Mouse (Mus musculus) inflammation-experienced regulatory T-cells, adult 6 months (primary cell): ENCODE measurements around the gene Galnt10. TPM values are rescaled to one million over a fixed set of nuclear protein-coding genes. Genes with fewer than 3 reads are reported as not detected.

Experiments used
- ATAC-seq: one replicate; pipeline ENCODE4 v1.8.0; 2017
- polyA plus RNA-seq, 3 experiments: library from polyadenylated mRNA; unstranded; fragments of 100-300 nt; shearing (Covaris generic); gene quantifications; one replicate each; pipeline ENCODE4 v1.2.1; 2017

The Galnt10 gene
- polyA plus RNA-seq, 3 experiments from 2014 or later, result 2.8 to 5.2 (median 4.6) TPM

GRCm38 (mm10) chr11:57829871-57830775, 184.9 kb downstream of the Galnt10 start:
- no peak for ATAC-seq

GRCm38 (mm10) chr11:57831281-57831781, 186.1 kb downstream of the Galnt10 start:
- ATAC-seq, result no peak

- ATAC-seq, result no peak
These were observed 186.6 kb downstream of the Galnt10 start for GRCm38 (mm10) chr11:57831861-57832260.

GRCm38 (mm10) chr11:57832552-57833201, 187.4 kb downstream of the Galnt10 start, which contains the start of gene Hand1:
TSS of gene Hand1 (minus strand) at chr11:57832818.
- ATAC-seq, result no peak

- ATAC-seq, result no peak
These were observed 188.2 kb downstream of the Galnt10 start for GRCm38 (mm10) chr11:57833296-57833977.

- no peak for ATAC-seq
These were observed 188.8 kb downstream of the Galnt10 start for GRCm38 (mm10) chr11:57834031-57834430.

GRCm38 (mm10) chr11:57835331-57835730, 190.1 kb downstream of the Galnt10 start:
- ATAC-seq, result no peak

GRCm38 (mm10) chr11:57835931-57836330, 190.7 kb downstream of the Galnt10 start:
- no peak for ATAC-seq

GRCm38 (mm10) chr11:57836401-57836800, 191.2 kb downstream of the Galnt10 start:
- ATAC-seq, result no peak

Other genes starting within 250 kb of the Galnt10 start
- gene Fam114a2, start 126.8 kb upstream of the Galnt10 start, polyA plus RNA-seq, result 100 to 1,000 TPM in 1 of 3 experiments, 10 to 100 TPM in 2; 67.8 to 107 (median 84.6) TPM
- 10 to 100 TPM; 32.1 to 45.2 (median 40.2) TPM for gene Mfap3, start 126.8 kb upstream of the Galnt10 start, polyA plus RNA-seq
- 1 to 10 TPM; 4.9 to 6.9 (median 6.7) TPM for gene Sap30l, start 156.2 kb downstream of the Galnt10 start, polyA plus RNA-seq
- not detected for gene Hand1, start 187.4 kb downstream of the Galnt10 start, polyA plus RNA-seq